Mouse (Mus musculus) stomach, embryonic 15.5 days (tissue): Measurements from ENCODE around the gene Adgrb3. TPM values are rescaled to one million over a fixed set of nuclear protein-coding genes. Genes with fewer than 3 reads are reported as not detected.

Experiments
- ATAC-seq: fragments of 200-750 bp; cut with Nextera tagmentation; 2 replicates; pipeline ENCODE4 v1.8.0; 2017; ENCODE audit warnings: low read depth, moderate number of reproducible peaks, moderate TSS enrichment; ENCODE audit not compliant: insufficient read depth, low FRiP score
- H3K27ac ChIP-seq: fragments of 300-500 bp; sonication (generic); 2 replicates; pipeline ENCODE4 v1.5.1; 2015; ENCODE audit warnings: mild to moderate bottlenecking, inconsistent platforms
- H3K27me3 ChIP-seq: fragments of 300-500 bp; sonication (generic); replicated peaks from 2 replicates; pipeline ENCODE4 v1.6.1; 2015; ENCODE audit warnings: inconsistent platforms
- H3K36me3 ChIP-seq: fragments of 300-500 bp; sonication (generic); 2 replicates; pipeline ENCODE4 v1.6.1; 2015; ENCODE audit warnings: inconsistent platforms
- H3K4me1 ChIP-seq: fragments of 300-500 bp; sonication (generic); 2 replicates; pipeline ENCODE4 v1.6.1; 2015; ENCODE audit warnings: inconsistent platforms
- H3K4me2 ChIP-seq: fragments of 300-500 bp; sonication (generic); 2 replicates; pipeline ENCODE4 v1.6.1; 2015; ENCODE audit warnings: mild to moderate bottlenecking, inconsistent platforms
- H3K4me3 ChIP-seq: fragments of 300-500 bp; sonication (generic); replicated peaks from 2 replicates; pipeline ENCODE4 v1.5.1; 2015; ENCODE audit warnings: inconsistent platforms
- H3K9ac ChIP-seq: fragments of 300-500 bp; sonication (generic); 2 replicates; pipeline ENCODE4 v1.6.1; 2015; ENCODE audit warnings: inconsistent platforms
- H3K9me3 ChIP-seq: fragments of 300-500 bp; sonication (generic); 2 replicates; pipeline ENCODE4 v1.6.1; 2016; ENCODE audit warnings: inconsistent platforms
- WGBS: fragments of 180-500 bp; shearing (Covaris S2); methylation state at CpG from one replicate; pipeline ENCODE4 v1.1.7; 2015; 5-methylcytosine and 5-hydroxymethylcytosine counted together
- polyA plus RNA-seq: library from polyadenylated mRNA; unstranded; fragments of >200 nt; fragmentation: Nextera tagmentation; extraction: Ambion mirVana; gene quantifications from 2 replicates; pipeline ENCODE4 v1.2.1, GENCODE M21; 2015

Adgrb3 gene
- polyA plus RNA-seq, 1 experiment from 2014 or later, result 3.4 TPM

GRCm38 (mm10) chr1:25199392-25199791 is 630.1 kb downstream of the Adgrb3 start:
- ATAC-seq, result no peak
- H3K9ac ChIP-seq, result no peak overlapping the region
- no peak overlapping the region for H3K4me2 ChIP-seq
- H3K27me3 ChIP-seq, result no peaks in the 10 kb centered on the region
- H3K36me3 ChIP-seq, result no peaks in the 10 kb centered on the region
- no peak overlapping the region for H3K27ac ChIP-seq
- H3K9me3 ChIP-seq, result no peaks in the 10 kb centered on the region
- no peaks in the 10 kb centered on the region for H3K4me1 ChIP-seq
- no peak overlapping the region for H3K4me3 ChIP-seq

GRCm38 (mm10) chr1:25191986-25192385 is 637.5 kb downstream of the Adgrb3 start:
- 76% methylated on average over 11 of the region's 11 CpGs for WGBS
- H3K27me3 ChIP-seq, result no peaks in the 10 kb centered on the region
- H3K4me2 ChIP-seq, result no peak overlapping the region
- H3K4me3 ChIP-seq, result no peak overlapping the region
- H3K27ac ChIP-seq, result no peak overlapping the region
- no peak overlapping the region for H3K9ac ChIP-seq
- H3K4me1 ChIP-seq, result no peaks in the 10 kb centered on the region
- H3K9me3 ChIP-seq, result no peaks in the 10 kb centered on the region
- no peaks in the 10 kb centered on the region for H3K36me3 ChIP-seq
- ATAC-seq, result no peak

- H3K4me1 ChIP-seq, result no peaks in the 10 kb centered on the region
- no peak overlapping the region for H3K27ac ChIP-seq
- H3K4me3 ChIP-seq, result no peak overlapping the region
- no peak overlapping the region for H3K4me2 ChIP-seq
- H3K9ac ChIP-seq, result no peak overlapping the region
- ATAC-seq, result no peak
- H3K36me3 ChIP-seq, result no peaks in the 10 kb centered on the region
- H3K9me3 ChIP-seq, result no peaks in the 10 kb centered on the region
- H3K27me3 ChIP-seq, result no peaks in the 10 kb centered on the region
- 48% methylated on average over 9 of the region's 9 CpGs for WGBS
These were observed 640.2 kb downstream of the Adgrb3 start for GRCm38 (mm10) chr1:25189261-25189660.

- no peaks in the 10 kb centered on the region for H3K36me3 ChIP-seq
- no peak overlapping the region for H3K9ac ChIP-seq
- H3K4me2 ChIP-seq, result no peak overlapping the region
- 86% methylated on average over 2 of the region's 2 CpGs for WGBS
- no peaks in the 10 kb centered on the region for H3K27me3 ChIP-seq
- no peaks in the 10 kb centered on the region for H3K4me1 ChIP-seq
- H3K27ac ChIP-seq, result no peak overlapping the region
- no peak overlapping the region for H3K4me3 ChIP-seq
- no peak for ATAC-seq
- no peaks in the 10 kb centered on the region for H3K9me3 ChIP-seq
These were observed 643.6 kb downstream of the Adgrb3 start for GRCm38 (mm10) chr1:25185909-25186308.

GRCm38 (mm10) chr1:25181881-25182280 is 647.6 kb downstream of the Adgrb3 start:
- no peak for ATAC-seq
- H3K4me1 ChIP-seq, result no peaks in the 10 kb centered on the region
- H3K36me3 ChIP-seq, result no peaks in the 10 kb centered on the region
- no peaks in the 10 kb centered on the region for H3K27me3 ChIP-seq
- no peak overlapping the region for H3K4me2 ChIP-seq
- H3K9ac ChIP-seq, result no peak overlapping the region
- no peak overlapping the region for H3K27ac ChIP-seq
- H3K9me3 ChIP-seq, result no peaks in the 10 kb centered on the region
- 66% methylated on average over 2 of the region's 2 CpGs for WGBS
- H3K4me3 ChIP-seq, result no peak overlapping the region

GRCm38 (mm10) chr1:25180615-25181014 is 648.9 kb downstream of the Adgrb3 start:
- WGBS, result 74% methylated on average over 6 of the region's 6 CpGs

GRCm38 (mm10) chr1:25179860-25180582 is 649.5 kb downstream of the Adgrb3 start:
- Histone ChIP-seq H3K36me3 (no peaks in the 10 kb centered on the region), H3K4me3 (no peak overlapping the region), H3K27me3 (no peaks in the 10 kb centered on the region), H3K9ac (no peak overlapping the region), H3K27ac (no peak overlapping the region), H3K4me2 (no peak overlapping the region), H3K4me1 (no peaks in the 10 kb centered on the region), H3K9me3 (no peaks in the 10 kb centered on the region)
- 69% methylated on average over 9 of the region's 9 CpGs for WGBS
- no peak for ATAC-seq

More at GRCm38 (mm10) chr1:25180615-25181014, 648.9 kb downstream of the Adgrb3 start:
- Histone ChIP-seq H3K9ac (no peak overlapping the region), H3K27me3 (no peaks in the 10 kb centered on the region), H3K4me3 (no peak overlapping the region), H3K4me2 (no peak overlapping the region), H3K4me1 (no peaks in the 10 kb centered on the region), H3K36me3 (no peaks in the 10 kb centered on the region), H3K9me3 (no peaks in the 10 kb centered on the region), H3K27ac (no peak overlapping the region)
- ATAC-seq, result no peak

GRCm38 (mm10) chr1:25178347-25179130 is 651.0 kb downstream of the Adgrb3 start:
- H3K4me3 ChIP-seq, result no peak overlapping the region
- 59% methylated on average over 21 of the region's 21 CpGs for WGBS
- ATAC-seq, result no peak
- no peaks in the 10 kb centered on the region for H3K4me1 ChIP-seq
- H3K36me3 ChIP-seq, result no peaks in the 10 kb centered on the region
- no peak overlapping the region for H3K27ac ChIP-seq
- H3K9ac ChIP-seq, result no peak overlapping the region
- no peak overlapping the region for H3K4me2 ChIP-seq
- H3K27me3 ChIP-seq, result no peaks in the 10 kb centered on the region
- H3K9me3 ChIP-seq, result no peaks in the 10 kb centered on the region

GRCm38 (mm10) chr1:25167120-25167519 is 662.4 kb downstream of the Adgrb3 start:
- Histone ChIP-seq H3K4me3 (no peak overlapping the region), H3K27ac (no peak overlapping the region), H3K27me3 (no peaks in the 10 kb centered on the region), H3K36me3 (no peaks in the 10 kb centered on the region), H3K9me3 (no peaks in the 10 kb centered on the region), H3K4me1 (no peaks in the 10 kb centered on the region), H3K9ac (no peak overlapping the region), H3K4me2 (no peak overlapping the region)
- ATAC-seq, result no peak
- 90% methylated on average over 5 of the region's 5 CpGs for WGBS

- no peak overlapping the region for H3K4me2 ChIP-seq
- ATAC-seq, result no peak
- 70% methylated on average over 11 of the region's 11 CpGs for WGBS
- no peaks in the 10 kb centered on the region for H3K9me3 ChIP-seq
- H3K4me3 ChIP-seq, result no peak overlapping the region
- no peaks in the 10 kb centered on the region for H3K4me1 ChIP-seq
- no peak overlapping the region for H3K27ac ChIP-seq
- no peaks in the 10 kb centered on the region for H3K36me3 ChIP-seq
- H3K27me3 ChIP-seq, result no peaks in the 10 kb centered on the region
- H3K9ac ChIP-seq, result no peak overlapping the region
These were observed 663.3 kb downstream of the Adgrb3 start for GRCm38 (mm10) chr1:25166036-25166796.

- Histone ChIP-seq H3K27me3 (no peaks in the 10 kb centered on the region), H3K36me3 (no peaks in the 10 kb centered on the region), H3K4me2 (no peak overlapping the region), H3K4me1 (no peaks in the 10 kb centered on the region), H3K9ac (no peak overlapping the region), H3K9me3 (no peaks in the 10 kb centered on the region), H3K27ac (no peak overlapping the region), H3K4me3 (no peak overlapping the region)
- no peak for ATAC-seq
- WGBS, result 78% methylated on average over 6 of the region's 6 CpGs
These were observed 665.9 kb downstream of the Adgrb3 start for GRCm38 (mm10) chr1:25163561-25163960.

GRCm38 (mm10) chr1:25146206-25146605 is 683.3 kb downstream of the Adgrb3 start:
- no peaks in the 10 kb centered on the region for H3K4me1 ChIP-seq
- no peak for ATAC-seq
- H3K4me2 ChIP-seq, result no peak overlapping the region
- no peak overlapping the region for H3K4me3 ChIP-seq
- H3K27me3 ChIP-seq, result no peaks in the 10 kb centered on the region
- no peaks in the 10 kb centered on the region for H3K36me3 ChIP-seq
- H3K27ac ChIP-seq, result no peak overlapping the region
- 61% methylated on average over 3 of the region's 3 CpGs for WGBS
- no peak overlapping the region for H3K9ac ChIP-seq
- no peaks in the 10 kb centered on the region for H3K9me3 ChIP-seq
